Mouse (Mus musculus) neural tube, embryonic 15.5 days (tissue): Measurements from ENCODE around the gene Ankrd52. TPM values are rescaled to one million over a fixed set of nuclear protein-coding genes. Genes with fewer than 3 reads are reported as not detected.

Experiments
- ATAC-seq: fragments of 200-750 bp; cut with Nextera tagmentation; 2 replicates; pipeline ENCODE4 v1.8.0; 2017; ENCODE audit warnings: mild to moderate bottlenecking, moderate TSS enrichment, moderate library complexity; ENCODE audit not compliant: low FRiP score
- H3K27ac ChIP-seq: fragments of 300-500 bp; sonication (generic); replicated peaks from 2 replicates; pipeline ENCODE4 v1.5.1; 2015; ENCODE audit warnings: mild to moderate bottlenecking, inconsistent platforms
- H3K27me3 ChIP-seq: fragments of 300-500 bp; sonication (generic); replicated peaks from 2 replicates; pipeline ENCODE4 v1.6.1; 2015; ENCODE audit warnings: inconsistent platforms
- H3K36me3 ChIP-seq: fragments of 300-500 bp; sonication (generic); 2 replicates; pipeline ENCODE4 v1.6.1; 2015; ENCODE audit warnings: inconsistent platforms
- H3K4me1 ChIP-seq: fragments of 300-500 bp; sonication (generic); 2 replicates; pipeline ENCODE4 v1.6.1; 2015; ENCODE audit warnings: inconsistent platforms
- H3K4me2 ChIP-seq: fragments of 300-500 bp; sonication (generic); 2 replicates; pipeline ENCODE4 v1.6.1; 2015; ENCODE audit warnings: inconsistent platforms, mild to moderate bottlenecking, moderate library complexity
- H3K4me3 ChIP-seq: fragments of 300-500 bp; sonication (generic); replicated peaks from 2 replicates; pipeline ENCODE4 v1.5.1; 2015; ENCODE audit warnings: mild to moderate bottlenecking, inconsistent platforms
- H3K9ac ChIP-seq: fragments of 300-500 bp; sonication (generic); replicated peaks from 2 replicates; pipeline ENCODE4 v1.6.1; 2015; ENCODE audit warnings: mild to moderate bottlenecking, inconsistent platforms
- H3K9me3 ChIP-seq: fragments of 300-500 bp; sonication (generic); replicated peaks from 2 replicates; pipeline ENCODE4 v1.6.1; 2016; ENCODE audit warnings: inconsistent platforms
- WGBS: fragments of 180-500 bp; shearing (Covaris S2); methylation state at CpG from one replicate; pipeline ENCODE4 v1.1.7; 2015; ENCODE audit warnings: mixed read lengths; 5-methylcytosine and 5-hydroxymethylcytosine counted together
- polyA plus RNA-seq: library from polyadenylated mRNA; unstranded; fragments of >200 nt; fragmentation: Nextera tagmentation; extraction: Ambion mirVana; gene quantifications from 2 replicates; pipeline ENCODE4 v1.2.1, GENCODE M21; 2015

Ankrd52 gene
- polyA plus RNA-seq, 1 experiment from 2014 or later, result 11.2 TPM

DNA sequence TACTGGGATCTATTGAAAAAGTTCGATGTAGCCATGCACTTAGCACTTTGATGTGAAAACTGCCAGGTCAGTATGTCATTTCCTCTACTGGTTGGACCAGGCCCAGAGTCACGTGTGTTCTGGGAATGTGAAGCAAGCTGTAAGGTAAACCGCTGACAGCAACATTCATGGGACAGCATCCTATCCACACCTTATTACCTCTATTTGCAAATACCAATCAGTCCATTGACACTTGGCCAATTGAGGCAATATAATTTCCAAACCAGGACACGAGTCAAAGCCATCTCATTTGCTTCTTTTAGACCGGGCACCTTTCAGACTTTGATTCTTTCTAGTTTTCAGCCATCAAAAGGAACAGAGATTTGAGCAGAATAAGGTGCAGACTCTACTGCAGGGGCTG, 52.1 kb downstream of the Ankrd52 start:
- Histone ChIP-seq H3K4me2 (no peak overlapping the region), H3K9me3 (no peaks in the 10 kb centered on the region), H3K9ac (no peak overlapping the region), H3K27ac (no peak overlapping the region), H3K36me3 (peaks cover 56% of the 10 kb centered on the region), H3K4me1 (no peaks in the 10 kb centered on the region), H3K4me3 (no peak overlapping the region), H3K27me3 (no peaks in the 10 kb centered on the region)
- WGBS, result 93% methylated on average over 5 of the region's 5 CpGs
- ATAC-seq, result no peak

DNA sequence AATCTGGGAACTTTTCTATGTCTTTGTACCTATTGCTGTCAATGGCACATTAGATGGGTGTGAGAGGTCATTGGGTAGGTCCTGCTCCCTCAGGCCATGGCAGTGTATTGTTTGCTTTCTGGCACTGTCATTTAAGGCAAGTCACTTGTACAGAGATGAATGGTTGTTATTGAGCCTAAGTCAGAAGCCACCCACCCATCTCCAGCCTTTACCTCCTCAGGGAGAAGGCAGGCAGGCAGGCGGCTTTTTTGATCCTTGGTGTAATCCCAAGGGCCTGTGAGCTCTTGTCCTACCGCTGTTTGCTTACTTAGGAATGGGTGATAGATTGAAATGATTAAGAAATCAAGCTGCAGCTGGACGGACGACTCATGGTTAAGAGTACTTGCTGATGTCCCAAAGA, 52.5 kb downstream of the Ankrd52 start:
- Histone ChIP-seq H3K9me3 (no peaks in the 10 kb centered on the region), H3K4me1 (no peaks in the 10 kb centered on the region), H3K27me3 (no peaks in the 10 kb centered on the region), H3K27ac (no peak overlapping the region), H3K4me2 (no peak overlapping the region), H3K36me3 (peaks cover 54% of the 10 kb centered on the region), H3K4me3 (no peak overlapping the region), H3K9ac (no peak overlapping the region)
- WGBS, result 79% methylated on average over 4 of the region's 4 CpGs
- ATAC-seq, result no peak

DNA sequence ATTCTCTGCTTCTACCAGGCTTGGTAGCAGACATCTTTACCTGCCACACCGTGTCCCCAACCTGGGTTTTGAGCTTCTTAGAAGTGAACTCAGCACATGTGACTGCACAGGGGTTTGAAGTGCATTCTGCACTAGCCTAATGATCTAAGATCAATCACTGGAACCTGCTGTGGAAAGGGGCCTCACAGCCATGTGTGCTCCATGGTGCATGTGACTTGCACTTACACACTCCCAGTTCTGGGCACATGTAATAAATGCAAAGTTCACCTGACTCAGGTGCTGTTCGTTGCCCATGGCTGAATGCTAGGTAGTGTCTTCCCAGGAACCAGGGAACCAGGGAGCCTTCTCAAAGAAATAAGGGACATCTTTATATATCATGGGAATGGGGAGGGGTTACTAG, 56.5 kb downstream of the Ankrd52 start:
- 96% methylated on average over 2 of the region's 2 CpGs for WGBS
- Histone ChIP-seq H3K4me2 (no peak overlapping the region), H3K9me3 (no peaks in the 10 kb centered on the region), H3K4me3 (no peak overlapping the region), H3K27ac (no peak overlapping the region), H3K36me3 (peaks cover 66% of the 10 kb centered on the region), H3K9ac (no peak overlapping the region), H3K27me3 (no peaks in the 10 kb centered on the region), H3K4me1 (0 out of 2 replicates have a peak, but pooled peaks cover 7% of the 10 kb centered on the region)
- ATAC-seq, result no peak

DNA sequence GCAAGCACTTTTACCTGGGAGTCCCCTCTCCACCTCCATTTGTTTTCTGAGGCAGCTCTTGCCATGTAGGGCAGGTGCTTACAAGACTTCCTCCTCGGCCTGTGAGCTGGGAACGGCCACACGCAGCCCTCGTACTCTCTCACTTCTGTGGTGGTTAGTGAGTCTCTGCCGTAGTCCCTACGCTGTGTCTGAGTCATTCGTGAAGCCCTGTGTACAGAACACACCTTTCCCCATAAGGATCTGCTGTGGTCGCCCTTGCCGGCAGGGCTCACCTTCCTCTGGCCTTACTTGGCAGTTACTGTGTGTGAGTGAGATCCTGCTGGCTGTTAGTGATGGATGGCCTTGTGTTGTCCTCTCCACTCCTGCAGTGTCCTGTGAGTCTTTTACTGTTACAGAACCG, 57.8 kb downstream of the Ankrd52 start:
- 0 out of 2 replicates have a peak, but pooled peaks cover 7% of the 10 kb centered on the region for H3K4me1 ChIP-seq
- H3K36me3 ChIP-seq, result peaks cover 65% of the 10 kb centered on the region
- WGBS, result 89% methylated on average over 10 of the region's 10 CpGs
- H3K4me2 ChIP-seq, result no peak overlapping the region
- no peak overlapping the region for H3K4me3 ChIP-seq
- no peaks in the 10 kb centered on the region for H3K9me3 ChIP-seq
- 0 out of 2 replicates have a peak overlapping the region, but pooled peaks have one; percentile 33 for H3K27ac ChIP-seq
- H3K9ac ChIP-seq, result no peak overlapping the region
- no peaks in the 10 kb centered on the region for H3K27me3 ChIP-seq
- no peak for ATAC-seq

DNA sequence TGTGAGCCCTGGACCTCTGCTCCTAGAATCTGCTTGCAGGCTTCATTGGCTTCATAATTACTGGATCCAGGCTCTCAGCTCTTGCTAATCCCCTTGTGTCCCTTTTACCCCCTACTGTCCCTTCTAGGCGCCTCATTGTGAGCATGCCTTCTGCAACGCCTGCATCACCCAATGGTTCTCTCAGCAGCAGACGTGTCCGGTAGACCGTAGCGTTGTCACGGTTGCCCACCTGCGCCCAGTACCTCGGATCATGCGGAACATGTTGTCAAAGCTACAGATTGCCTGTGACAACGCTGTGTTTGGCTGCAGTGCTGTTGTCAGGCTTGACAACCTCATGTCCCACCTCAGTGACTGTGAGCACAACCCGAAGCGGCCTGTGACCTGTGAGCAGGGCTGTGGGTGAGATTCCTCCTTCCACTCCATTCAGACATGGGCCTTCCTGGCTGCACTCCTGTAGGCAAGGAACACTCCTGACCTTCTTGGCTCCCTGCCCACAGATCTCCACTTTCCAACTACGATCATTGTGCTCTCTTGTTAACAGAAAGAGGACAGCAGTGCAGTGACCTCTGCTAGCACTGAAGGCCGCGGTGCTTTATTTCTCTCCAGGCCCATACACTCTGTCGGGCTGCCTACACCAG, 58.4 kb downstream of the Ankrd52 start:
- no peak for ATAC-seq
- H3K4me2 ChIP-seq, result no peak overlapping the region
- H3K36me3 ChIP-seq, result peaks cover 65% of the 10 kb centered on the region
- no peaks in the 10 kb centered on the region for H3K27me3 ChIP-seq
- H3K9ac ChIP-seq, result no peak overlapping the region
- H3K4me3 ChIP-seq, result no peak overlapping the region
- H3K4me1 ChIP-seq, result 0 out of 2 replicates have a peak, but pooled peaks cover 7% of the 10 kb centered on the region
- 67% methylated on average over 17 of the region's 17 CpGs for WGBS
- H3K27ac ChIP-seq, result peak overlapping the region; percentile 33; the same call in 1 of the 2 replicates
- H3K9me3 ChIP-seq, result no peaks in the 10 kb centered on the region

DNA sequence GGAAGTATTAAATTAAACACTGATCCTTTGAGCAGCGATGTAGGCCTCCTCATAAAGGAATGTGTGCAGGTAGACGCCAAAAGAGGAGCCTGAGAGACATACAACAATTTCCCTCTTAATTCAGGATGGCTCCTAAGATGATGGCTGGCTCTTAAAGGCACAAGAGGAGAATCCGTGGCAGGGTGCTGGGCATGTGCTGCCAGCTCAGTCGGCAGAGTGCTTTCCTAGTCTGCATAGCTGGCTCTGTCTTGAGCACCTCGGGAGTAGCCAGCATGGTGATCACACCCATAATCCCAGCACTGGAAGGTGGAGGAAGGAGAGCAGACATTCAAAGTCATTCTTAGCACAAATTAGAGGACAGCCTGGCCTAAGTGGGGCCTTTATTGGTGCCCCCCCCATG, 59.0 kb downstream of the Ankrd52 start:
- Histone ChIP-seq H3K9ac (no peak overlapping the region), H3K9me3 (no peaks in the 10 kb centered on the region), H3K27me3 (no peaks in the 10 kb centered on the region), H3K36me3 (peaks cover 67% of the 10 kb centered on the region), H3K4me2 (no peak overlapping the region), H3K4me1 (0 out of 2 replicates have a peak, but pooled peaks cover 7% of the 10 kb centered on the region), H3K27ac (peak overlapping the region; percentile 10; the same call in 1 of the 2 replicates), H3K4me3 (no peak overlapping the region)
- ATAC-seq, result no peak
- 74% methylated on average over 5 of the region's 5 CpGs for WGBS

DNA sequence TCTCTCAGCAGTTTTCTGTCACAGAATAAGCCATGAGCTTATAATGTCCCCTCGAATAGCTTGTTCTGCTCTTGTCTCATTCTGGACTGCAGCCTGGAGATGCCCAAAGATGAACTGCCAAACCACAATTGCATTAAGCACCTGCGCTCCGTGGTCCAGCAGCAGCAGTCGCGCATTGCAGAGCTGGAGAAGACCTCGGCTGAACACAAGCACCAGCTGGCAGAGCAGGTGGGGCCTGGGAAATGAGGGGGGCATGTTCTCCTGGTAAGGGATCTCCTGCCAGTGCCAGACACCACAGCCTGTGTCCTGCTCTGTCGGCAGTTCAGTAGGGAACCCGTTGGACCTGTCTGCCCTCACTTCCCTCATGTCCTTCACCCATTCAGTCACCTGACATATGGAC, 59.5 kb downstream of the Ankrd52 start:
- Histone ChIP-seq H3K27me3 (no peaks in the 10 kb centered on the region), H3K36me3 (peaks cover 67% of the 10 kb centered on the region), H3K4me1 (0 out of 2 replicates have a peak, but pooled peaks cover 7% of the 10 kb centered on the region), H3K4me3 (no peak overlapping the region), H3K9ac (no peak overlapping the region), H3K9me3 (no peaks in the 10 kb centered on the region), H3K27ac (0 out of 2 replicates have a peak overlapping the region, but pooled peaks have one; percentile 10), H3K4me2 (no peak overlapping the region)
- ATAC-seq, result no peak
- WGBS, result 82% methylated on average over 8 of the region's 8 CpGs

DNA sequence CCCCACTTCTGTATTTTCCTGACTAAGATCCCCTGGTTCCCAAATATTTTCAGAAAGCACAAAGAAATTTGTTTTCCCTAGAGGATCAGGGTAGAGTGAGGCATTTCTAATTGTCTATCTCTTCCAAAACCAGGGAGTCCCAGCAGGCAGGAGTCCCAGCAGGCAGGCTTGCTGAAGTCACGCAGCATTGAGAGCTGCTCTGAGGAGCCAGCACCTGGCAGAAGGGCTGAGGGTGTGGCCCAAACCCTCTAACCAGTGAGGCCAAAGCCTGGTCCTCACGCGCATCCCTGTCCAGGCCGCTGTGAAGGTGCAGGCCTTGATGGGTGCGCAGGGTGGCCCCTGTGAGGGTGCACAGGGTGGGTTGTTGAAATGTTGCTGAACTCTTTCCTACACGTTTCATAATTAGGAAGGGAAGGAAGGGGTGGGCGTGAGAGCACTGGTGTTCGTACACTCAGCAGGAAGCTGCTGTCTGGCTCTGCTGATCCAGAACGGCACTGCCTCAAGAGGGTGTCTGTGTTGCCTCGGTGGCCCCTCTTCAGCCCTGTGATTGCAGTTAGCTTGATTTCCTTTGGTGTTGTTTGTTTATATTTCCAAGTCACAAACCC, 61.9 kb downstream of the Ankrd52 start:
- Histone ChIP-seq H3K4me3 (no peak overlapping the region), H3K36me3 (peaks cover 68% of the 10 kb centered on the region), H3K27ac (no peak overlapping the region), H3K9me3 (no peaks in the 10 kb centered on the region), H3K4me1 (0 out of 2 replicates have a peak, but pooled peaks cover 7% of the 10 kb centered on the region), H3K4me2 (no peak overlapping the region), H3K27me3 (no peaks in the 10 kb centered on the region), H3K9ac (no peak overlapping the region)
- 85% methylated on average over 10 of the region's 10 CpGs for WGBS
- no peak for ATAC-seq

DNA sequence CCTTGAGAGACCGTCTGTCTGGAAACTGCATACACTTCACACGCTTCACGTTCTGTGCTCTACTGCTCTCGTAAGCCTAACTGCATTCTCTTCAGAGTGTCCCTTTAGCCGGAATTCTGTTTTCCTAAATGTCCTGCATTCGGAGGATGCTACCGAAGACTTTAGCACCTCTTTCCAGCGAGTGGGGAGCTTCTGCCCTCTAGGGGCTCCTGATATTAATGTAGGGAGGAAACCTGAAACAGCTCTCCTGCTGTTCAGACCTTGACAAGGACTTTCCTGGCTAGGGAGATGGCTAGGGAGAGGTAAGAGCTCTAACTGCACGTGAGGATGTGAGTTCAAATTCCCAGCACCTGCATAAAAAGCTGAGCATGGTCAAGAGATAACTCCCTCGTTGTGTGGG, 63.5 kb downstream of the Ankrd52 start:
- Histone ChIP-seq H3K27ac (no peak overlapping the region), H3K4me2 (no peak overlapping the region), H3K4me3 (no peak overlapping the region), H3K4me1 (0 out of 2 replicates have a peak, but pooled peaks cover 3% of the 10 kb centered on the region), H3K9me3 (no peaks in the 10 kb centered on the region), H3K36me3 (peaks cover 64% of the 10 kb centered on the region), H3K9ac (no peak overlapping the region), H3K27me3 (no peaks in the 10 kb centered on the region)
- ATAC-seq, result no peak
- WGBS, result 67% methylated on average over 10 of the region's 10 CpGs

DNA sequence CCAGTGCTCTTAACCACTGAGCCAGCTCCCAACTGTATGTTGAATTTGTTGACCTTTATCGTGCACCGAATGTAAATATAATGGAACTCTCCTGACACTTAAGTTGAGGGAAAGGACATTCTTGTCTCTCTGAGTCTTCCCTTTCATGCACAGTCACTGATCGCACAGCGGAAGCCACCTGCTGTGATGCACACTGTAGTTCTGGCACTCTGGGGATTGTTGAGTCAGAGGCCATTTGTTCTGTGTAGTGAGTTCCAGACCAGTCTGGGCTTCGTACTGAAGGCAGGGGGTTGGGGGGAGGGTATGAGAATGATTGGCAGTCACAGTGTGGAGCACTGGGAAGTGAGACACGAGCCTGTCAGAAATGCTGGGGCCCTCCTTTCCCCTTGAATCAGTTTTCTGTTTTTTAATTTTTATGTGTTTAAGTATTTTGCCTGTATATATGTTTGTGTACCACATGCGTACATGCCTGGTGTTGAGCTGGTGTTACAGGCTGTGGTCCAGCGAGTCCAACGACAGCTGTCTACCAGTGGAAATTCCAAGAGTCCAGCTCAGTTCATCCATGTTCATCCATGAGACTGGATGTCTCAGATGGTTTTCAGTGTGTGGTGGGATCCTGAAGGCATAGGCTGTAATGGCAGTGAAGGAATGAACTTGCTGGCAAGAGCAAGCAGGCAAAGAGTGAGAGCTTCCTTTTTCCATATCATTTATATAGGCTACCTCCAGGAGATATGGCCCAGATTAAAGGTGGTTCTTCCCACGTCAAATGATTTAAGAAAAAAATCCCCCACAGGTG, 64.6 kb downstream of the Ankrd52 start:
- Histone ChIP-seq H3K27ac (no peak overlapping the region), H3K4me2 (no peak overlapping the region), H3K4me3 (no peak overlapping the region), H3K36me3 (peaks cover 53% of the 10 kb centered on the region), H3K27me3 (no peaks in the 10 kb centered on the region), H3K9me3 (no peaks in the 10 kb centered on the region), H3K9ac (no peak overlapping the region), H3K4me1 (no peaks in the 10 kb centered on the region)
- no peak for ATAC-seq
- 82% methylated on average over 10 of the region's 10 CpGs for WGBS

DNA sequence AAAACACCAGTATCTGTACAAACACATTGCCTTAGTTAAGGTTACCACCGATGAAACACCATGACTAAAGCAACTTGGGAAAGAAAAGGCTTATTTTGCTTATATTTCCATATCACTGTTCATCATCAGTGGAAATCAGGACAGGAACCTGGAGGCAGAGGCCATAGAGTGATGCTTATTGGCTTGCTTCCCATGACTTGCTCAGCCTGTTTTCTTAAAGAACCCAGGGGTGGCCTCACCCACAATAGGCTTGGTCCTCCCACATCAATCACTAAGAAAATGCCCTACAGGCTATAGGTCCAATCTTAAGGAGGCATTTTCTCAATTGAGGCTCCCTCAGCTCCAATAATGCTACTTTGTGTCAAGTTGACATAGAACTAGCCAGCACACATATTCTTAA, 65.8 kb downstream of the Ankrd52 start:
- Histone ChIP-seq H3K4me3 (no peak overlapping the region), H3K27me3 (no peaks in the 10 kb centered on the region), H3K36me3 (peaks cover 43% of the 10 kb centered on the region), H3K9ac (no peak overlapping the region), H3K4me2 (no peak overlapping the region), H3K4me1 (no peaks in the 10 kb centered on the region), H3K27ac (no peak overlapping the region), H3K9me3 (no peaks in the 10 kb centered on the region)
- ATAC-seq, result no peak
- 91% methylated on average over 1 of the region's 1 CpGs for WGBS
